Mouse (Mus musculus): ENCODE measurements around the gene Lrrc45. TPM values are rescaled to one million over a fixed set of nuclear protein-coding genes. Genes with fewer than 3 reads are reported as not detected.

The Lrrc45 gene
- total RNA-seq, 2 experiments from 2014 or later: 61.4 to 62.3 TPM

DNA sequence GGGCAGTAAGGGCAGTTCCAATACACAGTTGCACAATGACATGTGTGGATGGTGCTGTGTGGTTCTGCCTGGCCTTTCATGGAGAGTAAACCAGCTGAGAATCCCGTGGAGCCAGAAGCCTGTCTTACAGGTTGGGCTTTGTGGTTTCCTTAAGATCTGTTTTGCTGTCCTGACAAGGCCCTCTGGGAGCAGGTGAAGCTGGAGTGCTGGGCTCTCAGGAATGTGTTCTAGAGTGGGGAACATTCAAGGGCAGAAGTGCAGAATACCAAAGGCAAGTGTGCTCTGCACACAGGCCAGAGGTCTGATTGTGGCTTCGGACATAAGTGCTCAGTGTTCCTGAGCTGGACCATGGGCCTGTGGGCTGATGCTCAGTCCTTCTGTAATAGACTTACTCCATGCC, 29.1 kb upstream of the Lrrc45 start:
- intact Hi-C loops (cut with DNase I): no loop called here
- no peak for DNase-seq (ENCODE audit: extremely low spot score in 1 of 2, low spot score in 2 of 2)
- no peak overlapping the region for H3K4me3 ChIP-seq
- H3K27ac ChIP-seq: no peak overlapping the region
- TF ChIP-seq CTCF (IDR thresholded peaks at IDR 0.05): no peak

DNA sequence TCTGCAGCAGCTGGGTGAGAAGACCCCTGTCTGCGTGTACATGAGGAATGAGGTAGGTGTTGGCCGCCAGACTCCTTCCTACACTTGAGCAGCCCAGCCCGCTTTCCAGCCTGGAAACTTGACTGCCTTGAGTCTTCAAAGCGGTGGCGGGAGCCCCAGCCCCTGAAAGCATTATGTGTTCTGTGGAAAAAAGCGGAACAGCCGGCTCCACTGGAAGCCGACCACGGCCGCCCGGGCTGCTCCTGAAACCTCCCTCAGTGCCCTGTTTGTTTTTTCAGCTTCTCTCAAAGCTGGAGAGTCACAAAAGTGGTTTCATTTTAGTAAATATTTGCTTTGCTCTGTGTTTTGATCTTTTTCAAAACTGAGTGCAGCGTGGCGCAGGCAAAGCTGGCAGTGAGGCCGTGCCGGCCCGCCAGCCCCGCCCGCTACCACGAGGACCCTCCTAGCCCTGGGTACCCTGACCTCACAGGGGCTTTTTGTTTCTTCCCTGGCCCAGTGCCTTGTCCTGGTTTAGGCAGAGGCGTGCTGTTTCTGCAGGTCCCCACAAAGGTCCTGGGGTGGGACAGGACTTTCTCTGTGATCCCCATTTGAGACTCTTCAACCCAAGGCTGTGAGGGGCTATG, 27.0 kb upstream of the Lrrc45 start:
- no peak for TF ChIP-seq CTCF (IDR thresholded peaks at IDR 0.05)
- intact Hi-C loops (cut with DNase I): no loop called here
- H3K27ac ChIP-seq: peak overlapping the region; percentile 65
- no peak overlapping the region for H3K4me3 ChIP-seq
- DNase-seq (ENCODE audit: extremely low spot score in 1 of 2, low spot score in 2 of 2): no peak

DNA sequence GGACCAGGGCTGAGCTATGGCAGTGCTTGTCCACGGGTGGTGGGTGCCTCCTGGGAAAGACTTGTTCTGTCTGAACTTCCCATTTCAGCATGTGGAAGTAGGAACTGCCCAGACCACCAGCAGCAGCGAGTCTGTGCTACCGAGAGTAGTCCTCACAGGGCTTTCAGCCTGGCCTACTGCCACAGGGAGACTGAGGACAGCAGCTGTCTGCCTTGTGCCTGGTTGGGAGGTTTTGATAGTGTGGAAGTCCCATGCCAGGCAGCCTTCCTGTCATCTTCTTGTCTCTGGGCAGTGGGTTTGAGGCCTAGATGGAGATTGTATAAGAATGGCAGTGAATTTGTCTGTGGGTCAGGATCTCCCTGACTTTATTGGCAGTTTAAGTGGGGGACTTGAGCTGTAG, 24.4 kb upstream of the Lrrc45 start:
- Histone ChIP-seq H3K4me3 (no peak overlapping the region), H3K27ac (no peak overlapping the region)
- no peak for DNase-seq (ENCODE audit: extremely low spot score in 1 of 2, low spot score in 2 of 2)
- TF ChIP-seq CTCF (IDR thresholded peaks at IDR 0.05): no peak
- intact Hi-C loops (cut with DNase I): no loop called here

DNA sequence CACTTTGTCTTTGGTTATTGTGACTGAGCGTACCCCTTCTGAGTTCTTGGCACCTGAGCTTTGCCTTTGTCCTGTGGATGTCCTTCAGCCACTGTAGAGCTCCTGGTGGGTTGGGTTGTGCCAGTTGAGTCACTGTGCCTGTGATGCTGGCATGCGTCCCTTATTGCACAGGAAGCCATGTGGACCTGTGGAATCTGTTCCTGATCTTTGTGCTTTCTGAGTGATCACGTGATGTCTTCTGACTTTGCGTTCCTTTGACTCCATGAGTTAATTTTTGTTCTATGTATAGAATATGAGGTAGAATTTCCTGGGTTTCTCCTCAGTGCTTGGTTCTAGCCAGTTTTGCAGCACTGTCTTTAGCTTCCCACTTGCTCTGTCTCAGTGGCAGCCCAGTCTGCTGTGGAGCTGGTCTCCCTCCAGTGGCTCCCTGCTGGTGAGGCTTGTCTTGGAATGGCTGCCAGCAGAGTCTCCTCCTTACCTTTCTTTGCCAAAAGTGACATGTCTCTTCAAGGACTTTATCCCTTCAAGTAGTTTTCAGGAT, 21.2 kb upstream of the Lrrc45 start:
- Histone ChIP-seq H3K27ac (peak overlapping the region; percentile 57), H3K4me3 (no peak overlapping the region)
- TF ChIP-seq CTCF (IDR thresholded peaks at IDR 0.05): no peak; the same call in 1 of the 2 replicates
- no peak for DNase-seq (ENCODE audit: extremely low spot score in 1 of 2, low spot score in 2 of 2)
- intact Hi-C loops (cut with DNase I): no loop called here

DNA sequence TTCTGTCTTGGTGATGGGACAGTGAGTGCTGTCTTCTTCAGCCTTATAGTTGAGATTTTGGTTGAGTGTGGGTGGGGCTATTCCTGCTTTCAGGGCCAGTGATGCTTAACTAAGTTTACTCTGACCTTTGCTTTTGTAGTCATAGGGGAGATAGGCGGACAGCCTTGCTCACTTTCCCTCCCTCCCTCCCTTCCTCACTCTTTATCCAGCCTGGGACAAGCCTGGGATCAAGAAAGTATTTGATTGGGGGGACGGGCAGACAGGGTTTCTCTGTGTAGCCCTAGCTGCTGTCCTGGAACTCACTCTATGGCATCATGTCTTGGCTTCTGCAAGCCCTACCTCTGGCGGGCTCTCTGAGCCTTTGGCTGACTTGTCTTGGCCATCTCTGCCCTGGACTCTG, 20.3 kb upstream of the Lrrc45 start:
- intact Hi-C loops (cut with DNase I): no loop called here

DNA sequence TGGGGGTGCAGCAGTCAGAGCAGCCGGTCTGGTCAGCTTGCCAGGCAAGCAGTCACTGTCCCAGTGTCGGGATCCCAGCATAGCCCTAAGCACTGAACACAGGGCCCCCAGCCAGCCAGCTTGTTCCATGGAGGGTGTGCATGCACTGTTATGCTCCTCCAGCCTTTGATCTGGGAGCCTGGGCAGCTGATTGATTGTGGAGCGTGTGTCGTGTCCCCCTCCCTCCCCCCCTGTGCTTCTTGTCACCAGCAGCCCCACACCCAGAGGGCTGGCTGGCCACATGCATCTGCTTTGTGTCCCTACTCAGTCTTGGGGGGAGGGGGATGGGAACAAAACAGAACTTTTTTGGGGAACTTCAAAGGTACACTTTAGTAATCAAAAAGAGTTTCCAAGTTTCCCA, 18.5 kb upstream of the Lrrc45 start:
- intact Hi-C loops (cut with DNase I): no loop called here
- no peak for DNase-seq (ENCODE audit: extremely low spot score in 1 of 2, low spot score in 2 of 2)
- TF ChIP-seq CTCF (IDR thresholded peaks at IDR 0.05): no peak
- Histone ChIP-seq H3K4me3 (no peak overlapping the region), H3K27ac (peak overlapping the region; percentile 64)

More for the DNA sequence above, 20.3 kb upstream of the Lrrc45 start:
- TF ChIP-seq CTCF (IDR thresholded peaks at IDR 0.05): no peak
- no peak overlapping the region for H3K27ac ChIP-seq
- H3K4me3 ChIP-seq: no peak overlapping the region
- no peak for DNase-seq (ENCODE audit: extremely low spot score in 1 of 2, low spot score in 2 of 2)

DNA sequence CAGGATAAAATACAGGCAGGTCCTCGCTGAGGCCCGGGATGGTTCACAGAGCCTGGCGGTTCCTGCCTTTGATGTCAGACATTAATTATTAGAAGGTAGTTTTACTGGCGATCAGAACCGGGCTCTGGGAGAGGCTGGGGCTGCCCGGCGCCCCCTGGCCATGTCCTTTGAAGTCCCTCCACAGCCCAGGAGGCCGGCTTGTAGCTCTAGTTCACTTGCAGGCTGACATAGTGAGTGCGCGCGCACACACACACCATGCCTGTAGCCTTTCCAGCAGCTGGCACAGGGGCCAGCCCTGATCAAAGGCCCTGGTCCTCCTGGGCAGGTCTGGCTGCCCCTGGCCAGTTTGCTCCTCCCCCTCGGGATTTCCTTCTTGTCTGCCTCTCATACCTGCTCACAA, 18.1 kb upstream of the Lrrc45 start:
- no peak for TF ChIP-seq CTCF (IDR thresholded peaks at IDR 0.05)
- Histone ChIP-seq H3K27ac (peak overlapping the region; percentile 64), H3K4me3 (no peak overlapping the region)
- intact Hi-C loops (cut with DNase I): no loop called here
- DNase-seq (ENCODE audit: extremely low spot score in 1 of 2, low spot score in 2 of 2): no peak

DNA sequence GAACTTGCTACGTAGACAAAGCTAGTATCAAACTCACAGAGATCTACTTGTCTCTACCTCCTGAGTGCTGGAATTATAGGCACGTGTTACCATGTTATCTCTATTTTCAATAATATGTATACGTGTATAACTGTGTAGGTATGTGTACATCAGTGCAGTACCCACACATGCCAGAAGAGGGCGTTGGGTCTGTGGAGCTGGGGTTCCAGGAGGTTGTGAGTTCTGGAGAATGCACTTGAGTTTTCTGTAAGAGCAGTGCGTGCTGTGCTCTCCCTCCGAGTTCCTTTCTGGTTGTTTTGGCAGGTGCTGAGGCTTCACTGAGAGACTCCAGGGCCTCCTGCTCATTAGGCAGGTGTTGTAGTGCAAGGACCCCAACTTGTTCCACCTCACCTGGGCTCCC, 17.2 kb upstream of the Lrrc45 start:
- no peak for DNase-seq (ENCODE audit: extremely low spot score in 1 of 2, low spot score in 2 of 2)
- peak; percentile 40 for TF ChIP-seq CTCF (IDR thresholded peaks at IDR 0.05)
- Histone ChIP-seq H3K27ac (no peak overlapping the region), H3K4me3 (no peak overlapping the region)
- intact Hi-C loops (cut with DNase I): no loop called here

DNA sequence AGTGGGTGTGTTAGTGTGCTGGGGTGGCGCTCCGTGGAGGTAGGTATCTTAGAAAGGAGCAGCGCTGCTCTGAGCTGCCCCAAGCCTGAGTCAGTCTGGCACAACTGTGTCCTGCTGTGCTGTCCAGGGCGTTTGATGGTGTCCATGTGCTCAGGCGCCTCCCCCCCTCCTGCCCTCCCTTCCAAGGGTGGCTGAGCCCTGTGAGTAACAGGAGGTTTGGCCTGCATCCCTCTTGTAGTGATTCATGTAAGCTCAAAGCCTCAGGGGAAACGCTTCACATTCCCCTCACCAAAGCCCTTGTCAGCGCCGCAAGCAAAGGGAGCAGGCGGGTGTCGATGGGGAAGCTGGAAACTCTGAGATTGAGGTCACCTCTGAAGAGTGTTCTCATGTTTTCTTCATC, 16.0 kb upstream of the Lrrc45 start:
- no peak; the same call in 1 of the 2 replicates for TF ChIP-seq CTCF (IDR thresholded peaks at IDR 0.05)
- intact Hi-C loops (cut with DNase I): no loop called here
- H3K4me3 ChIP-seq: no peak overlapping the region
- H3K27ac ChIP-seq: no peak overlapping the region; the same call in 1 of the 2 replicates
- no peak for DNase-seq (ENCODE audit: extremely low spot score in 1 of 2, low spot score in 2 of 2)

DNA sequence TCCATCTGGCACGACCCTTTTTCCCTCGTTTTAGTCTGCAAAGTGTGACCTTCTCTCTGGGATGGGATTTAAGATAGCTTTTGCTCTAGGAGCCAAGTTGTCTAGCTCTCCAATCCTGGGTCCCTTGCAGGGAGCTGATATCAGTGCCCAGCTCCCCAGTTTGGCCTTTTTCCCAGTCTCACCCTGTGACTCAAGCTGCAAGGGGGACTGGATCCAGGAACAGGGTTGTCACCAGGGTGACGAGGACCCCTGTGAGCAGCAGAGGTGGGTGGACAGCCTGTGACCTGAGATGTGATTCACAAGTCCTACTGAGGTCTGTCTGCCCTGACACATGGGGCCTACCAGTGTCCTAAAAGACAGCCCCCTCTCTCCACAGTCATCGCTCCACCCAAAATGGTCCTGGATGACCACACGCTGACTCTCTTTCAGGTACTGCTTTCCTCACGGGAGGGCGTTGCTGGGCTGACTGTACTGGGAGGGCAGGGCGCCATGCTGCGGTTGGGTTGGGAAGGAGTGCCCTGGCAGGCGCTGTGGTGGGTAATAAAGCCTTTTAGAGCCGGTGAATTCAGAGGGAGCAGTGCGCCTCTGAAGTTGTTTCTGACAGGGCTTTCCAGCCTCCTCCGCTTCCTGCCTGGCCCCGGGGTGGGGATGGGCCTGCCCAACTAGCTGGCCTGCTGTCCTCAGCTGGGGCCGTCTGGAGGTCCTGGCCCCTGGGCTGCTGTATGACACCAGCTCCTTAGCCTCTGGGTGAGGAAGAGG, 9.8 kb upstream of the Lrrc45 start:
- intact Hi-C loops (cut with DNase I): no loop called here
- DNase-seq (ENCODE audit: extremely low spot score in 1 of 2, low spot score in 2 of 2): no peak
- Histone ChIP-seq H3K4me3 (no peak overlapping the region), H3K27ac (no peak overlapping the region)
- no peak for TF ChIP-seq CTCF (IDR thresholded peaks at IDR 0.05)

DNA sequence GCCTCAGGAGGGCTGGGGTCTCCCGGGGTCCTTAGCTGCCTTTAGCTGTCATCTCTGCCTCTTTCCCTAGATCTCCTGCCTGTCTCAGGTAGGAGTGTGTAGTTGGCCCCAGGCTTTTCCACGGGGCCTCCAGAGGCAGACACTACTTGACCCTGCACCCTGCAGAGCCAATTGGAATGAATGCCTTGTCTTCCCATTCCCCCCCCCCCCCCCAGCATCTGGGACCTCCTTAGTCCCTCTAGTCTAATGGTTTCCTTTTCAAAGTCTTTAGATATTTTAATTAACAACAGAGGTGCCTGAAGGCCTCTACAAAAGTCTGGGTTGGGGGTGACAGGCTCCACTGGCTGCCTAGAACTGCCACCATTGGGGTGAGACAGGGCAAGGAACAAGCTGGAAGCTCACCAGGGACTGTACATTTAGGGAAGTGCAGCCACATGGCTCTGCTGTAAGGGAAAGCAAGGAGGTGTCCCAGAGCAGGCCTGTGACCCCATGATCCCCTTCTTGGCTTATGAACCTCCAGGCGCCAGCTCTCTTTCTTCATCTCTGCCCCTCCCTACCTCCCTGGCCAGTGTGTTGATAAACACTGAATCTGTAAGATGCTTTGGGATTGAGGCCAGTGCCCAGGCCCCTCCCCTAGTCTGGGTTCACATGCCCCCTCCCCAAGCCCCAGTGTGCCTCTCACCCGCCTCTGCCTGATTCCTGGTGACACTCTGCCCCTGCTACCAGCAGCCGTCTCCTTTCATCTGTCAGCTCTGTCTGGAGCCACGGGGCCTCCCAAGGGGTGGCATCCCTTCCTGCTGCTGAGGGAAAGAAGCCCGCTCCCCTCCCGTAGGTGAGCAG, 9.0 kb upstream of the Lrrc45 start:
- no peak overlapping the region for H3K4me3 ChIP-seq
- no peak for DNase-seq (ENCODE audit: extremely low spot score in 1 of 2, low spot score in 2 of 2)
- intact Hi-C loops (cut with DNase I): no loop called here
- no peak overlapping the region for H3K27ac ChIP-seq
- TF ChIP-seq CTCF (IDR thresholded peaks at IDR 0.05): no peak

DNA sequence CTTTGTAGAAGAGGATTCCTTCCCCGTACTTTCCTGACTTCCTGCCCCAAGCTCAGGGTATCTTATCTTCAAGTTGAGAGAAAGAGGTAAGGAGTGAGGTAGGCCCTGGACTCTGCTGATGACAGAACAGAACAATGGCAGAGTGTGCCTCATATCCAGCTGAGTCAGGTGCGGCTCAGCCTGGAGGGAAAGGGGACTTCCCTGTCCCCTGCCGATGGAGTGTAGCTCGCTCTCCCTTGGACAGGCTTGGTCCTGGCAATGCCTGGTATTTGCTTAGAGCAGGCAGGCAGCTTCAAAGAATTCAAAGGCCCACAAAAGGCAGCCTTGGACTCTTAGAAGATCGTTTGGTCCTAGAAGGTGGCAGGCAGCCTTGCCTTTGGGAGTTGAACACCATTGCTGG, 7.6 kb upstream of the Lrrc45 start:
- H3K27ac ChIP-seq: no peak overlapping the region
- no peak for TF ChIP-seq CTCF (IDR thresholded peaks at IDR 0.05)
- no peak for DNase-seq (ENCODE audit: extremely low spot score in 1 of 2, low spot score in 2 of 2)
- intact Hi-C loops (cut with DNase I): no loop called here
- H3K4me3 ChIP-seq: no peak overlapping the region

All from left cerebral cortex, adult 2 months (tissue).